Mouse (Mus musculus) liver, embryonic 15.5 days (tissue): ENCODE data around the gene Fgf2. TPM values are rescaled to one million over a fixed set of nuclear protein-coding genes. Genes with fewer than 3 reads are reported as not detected.

Source experiments
- polyA plus RNA-seq: library from polyadenylated mRNA; unstranded; fragments of >200 nt; fragmentation: Nextera tagmentation; extraction: Ambion mirVana; gene quantifications from 2 replicates; pipeline ENCODE4 v1.2.1, GENCODE M21; 2015

The Fgf2 gene
- polyA plus RNA-seq, 1 experiment from 2014 or later, result 0.14 TPM

Other genes with a start within 250 kb of the Fgf2 start
- gene Il2, start 222.4 kb upstream of the Fgf2 start, polyA plus RNA-seq, result 0.14 TPM in 1 of 2 replicates, not detected in the other
- gene Il21, start 115.7 kb upstream of the Fgf2 start, polyA plus RNA-seq, result not detected in 2 replicates
- gene Bbs12, start 35.8 kb upstream of the Fgf2 start, polyA plus RNA-seq, result 2.6 and 3.2 TPM in 2 replicates
- 0.84 and 1.7 TPM in 2 replicates for gene Cetn4, start 35.6 kb upstream of the Fgf2 start, polyA plus RNA-seq
- 14.4 and 17.8 TPM in 2 replicates for gene Spata5, start 71.5 kb downstream of the Fgf2 start, polyA plus RNA-seq
- gene Nudt6, start 71.9 kb downstream of the Fgf2 start, polyA plus RNA-seq, result 4.9 and 5.1 TPM in 2 replicates